Mouse (Mus musculus) hindbrain, embryonic 10.5 days (tissue): ENCODE measurements at regions not wholly inside any gene's neighbourhood (a gene's known extent, or its start where the extent isn't known, plus 50 kb on each side); places are given as distances from the start of the nearest gene placed in this dataset.

Experiments used
- DNase-seq: peaks from one replicate; pipeline ENCODE4 v3.0.0-alpha.2; 2017; ENCODE audit warnings: low spot score
- H3K27ac ChIP-seq: fragments of 300-500 bp; sonication (generic); 2 replicates; pipeline ENCODE4 v1.5.1; 2016; ENCODE audit warnings: mild to moderate bottlenecking, moderate library complexity
- H3K27me3 ChIP-seq: fragments of 300-500 bp; sonication (generic); 2 replicates; pipeline ENCODE4 v1.6.1; 2016; ENCODE audit warnings: mild to moderate bottlenecking; ENCODE audit not compliant: poor library complexity, insufficient read depth, severe bottlenecking
- H3K36me3 ChIP-seq: fragments of 300-500 bp; sonication (generic); 2 replicates; pipeline ENCODE4 v1.6.1; 2016; ENCODE audit warnings: mild to moderate bottlenecking, moderate library complexity
- H3K4me1 ChIP-seq: fragments of 300-500 bp; sonication (generic); replicated peaks from 2 replicates; pipeline ENCODE4 v1.6.1; 2016; ENCODE audit warnings: mild to moderate bottlenecking
- H3K4me3 ChIP-seq: fragments of 300-500 bp; sonication (generic); 2 replicates; pipeline ENCODE4 v1.5.1; 2016; ENCODE audit warnings: mild to moderate bottlenecking, moderate library complexity
- H3K9me3 ChIP-seq: fragments of 300-500 bp; sonication (generic); 2 replicates; pipeline ENCODE4 v1.6.1; 2016; ENCODE audit warnings: mild to moderate bottlenecking, moderate library complexity
- WGBS: fragments of 180-500 bp; shearing (Covaris S2); methylation state at CpG from one replicate; pipeline ENCODE4 v1.1.7; 2016; 5-methylcytosine and 5-hydroxymethylcytosine counted together

- Histone ChIP-seq H3K27ac (no peak overlapping the region), H3K4me3 (no peak overlapping the region), H3K9me3 (no peaks in the 10 kb centered on the region), H3K27me3 (no peaks in the 10 kb centered on the region), H3K36me3 (no peaks in the 10 kb centered on the region), H3K4me1 (no peaks in the 10 kb centered on the region)
- DNase-seq: no peak
- 78% methylated on average over 2 of the region's 2 CpGs for WGBS
These were observed 65.7 kb upstream of the Il6 start for GRCm38 (mm10) chr5:29947225-29947624.

- H3K9me3 ChIP-seq: no peaks in the 10 kb centered on the region
- DNase-seq: no peak
- no peak overlapping the region for H3K4me3 ChIP-seq
- WGBS: 74% methylated on average over 3 of the region's 3 CpGs
- H3K36me3 ChIP-seq: no peaks in the 10 kb centered on the region
- no peaks in the 10 kb centered on the region for H3K4me1 ChIP-seq
- H3K27me3 ChIP-seq: no peaks in the 10 kb centered on the region
- H3K27ac ChIP-seq: no peak overlapping the region
These were observed 64.8 kb upstream of the Il6 start for GRCm38 (mm10) chr5:29948161-29948560.

DNA sequence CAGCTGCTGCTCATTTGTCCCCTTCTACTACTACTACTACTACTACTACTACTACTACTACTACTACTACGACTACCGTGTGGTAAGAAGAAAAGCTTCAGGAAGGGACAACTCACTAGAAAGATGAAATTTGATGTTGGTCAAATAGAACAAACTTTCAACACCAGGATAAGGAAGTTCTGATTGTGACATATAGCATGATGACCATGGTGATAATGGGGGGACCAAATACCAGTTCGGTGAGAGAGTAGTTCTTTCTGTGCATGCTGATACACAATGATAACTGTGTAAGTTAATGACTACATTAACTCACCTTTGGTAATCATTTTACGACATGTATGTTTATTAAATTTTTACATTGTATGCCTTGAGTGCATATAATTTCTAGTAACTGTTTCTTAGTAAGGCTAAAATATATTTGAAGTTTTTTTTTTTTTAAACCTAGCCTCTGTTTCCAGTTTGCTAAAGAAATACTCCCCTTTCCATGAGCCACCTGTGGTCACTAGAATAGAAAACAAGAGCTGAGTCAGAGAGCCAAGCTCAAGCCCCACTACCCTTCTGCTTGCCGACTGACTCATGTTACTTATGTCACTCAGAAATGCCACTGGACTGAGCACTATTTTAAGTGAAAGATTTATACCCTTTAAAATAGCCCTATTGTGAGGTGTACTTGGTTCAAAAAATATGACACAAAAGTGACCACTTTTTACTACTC, 62.3 kb upstream of the Il6 start:
- no peaks in the 10 kb centered on the region for H3K27me3 ChIP-seq
- no peaks in the 10 kb centered on the region for H3K9me3 ChIP-seq
- H3K27ac ChIP-seq: no peak overlapping the region
- H3K4me1 ChIP-seq: no peaks in the 10 kb centered on the region
- DNase-seq: no peak
- 88% methylated on average over 5 of the region's 5 CpGs for WGBS
- H3K4me3 ChIP-seq: no peak overlapping the region
- no peaks in the 10 kb centered on the region for H3K36me3 ChIP-seq

DNA sequence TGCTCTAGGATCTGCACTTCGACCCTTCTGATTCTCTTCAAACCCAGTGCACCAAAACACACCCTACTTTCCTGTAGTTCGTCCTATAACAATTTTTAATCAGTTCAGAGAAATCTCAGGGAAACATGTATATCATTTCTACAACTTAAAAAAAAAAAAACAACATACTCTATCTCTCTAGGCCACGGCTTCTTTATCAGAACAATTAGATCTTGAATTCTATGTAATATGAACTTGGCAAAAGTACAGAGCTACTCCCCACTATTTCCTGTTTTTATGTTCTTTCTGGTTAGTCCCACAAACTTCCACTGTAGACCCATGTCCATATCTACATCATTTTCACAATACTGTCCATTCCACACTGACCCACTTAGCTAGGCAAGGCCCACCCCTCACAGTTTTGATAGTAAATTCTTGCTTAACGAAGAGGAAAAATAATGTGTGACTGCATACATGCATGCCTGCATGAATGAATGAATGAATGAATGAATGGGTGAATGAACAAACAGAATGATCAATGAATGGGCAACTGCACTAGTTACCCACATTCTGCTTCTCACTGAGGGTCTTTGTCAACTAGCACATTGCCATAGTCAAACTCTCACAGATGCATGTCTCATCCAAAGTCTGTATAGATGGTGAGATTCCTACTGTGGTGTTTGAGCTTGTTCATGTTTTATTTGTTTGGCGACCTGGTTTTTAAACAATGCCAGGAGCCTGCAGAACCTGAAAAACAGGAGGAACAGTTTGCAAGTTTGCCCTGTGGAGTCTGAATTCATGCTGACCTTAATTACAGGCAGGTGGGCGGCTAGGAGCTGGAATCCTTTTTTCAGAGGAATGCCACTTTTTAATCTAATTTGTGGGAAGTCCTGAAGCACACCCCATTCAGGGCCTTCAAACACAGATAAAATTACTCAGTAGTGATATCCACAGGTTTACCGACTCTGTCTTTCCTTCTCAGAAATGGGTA, 61.2 kb upstream of the Il6 start:
- H3K4me3 ChIP-seq: no peak overlapping the region
- H3K9me3 ChIP-seq: no peaks in the 10 kb centered on the region
- DNase-seq: no peak
- H3K27me3 ChIP-seq: no peaks in the 10 kb centered on the region
- no peaks in the 10 kb centered on the region for H3K4me1 ChIP-seq
- 81% methylated on average over 7 of the region's 7 CpGs for WGBS
- no peak overlapping the region for H3K27ac ChIP-seq
- H3K36me3 ChIP-seq: no peaks in the 10 kb centered on the region
